Mouse (Mus musculus) lung, adult 2 months (tissue): ENCODE results near the gene Kcp.

Source experiments
- CTCF ChIP-seq: fragments of 200-500 bp; IDR thresholded peaks from 2 replicates; pipeline ENCODE4 v1.5.1; 2011; ENCODE audit warnings: mild to moderate bottlenecking, low read length, control low read depth; ENCODE audit not compliant: insufficient read depth
- POLR2A ChIP-seq: fragments of 200-500 bp; IDR thresholded peaks from 2 replicates; pipeline ENCODE4 v1.6.1; 2011; ENCODE audit warnings: low read depth, mild to moderate bottlenecking, control low read depth, low read length, borderline replicate concordance; ENCODE audit errors: extremely low read depth

GRCm38 (mm10) chr6:29529444-29529820 lies 21.7 kb upstream of the Kcp start:
- TF ChIP-seq CTCF = no peak
- TF ChIP-seq POLR2A = no peak
